Mouse (Mus musculus) midbrain, embryonic 13.5 days (tissue): ENCODE measurements around the gene Fbxo21. TPM values are rescaled to one million over a fixed set of nuclear protein-coding genes. Genes with fewer than 3 reads are reported as not detected.

Experiments
- ATAC-seq: fragments of 200-750 bp; cut with Nextera tagmentation; 2 replicates; pipeline ENCODE4 v1.8.0; 2017; ENCODE audit warnings: mild to moderate bottlenecking, moderate TSS enrichment, moderate library complexity
- H3K27ac ChIP-seq: fragments of 300-500 bp; sonication (generic); 2 replicates; pipeline ENCODE4 v1.5.1; 2015; ENCODE audit warnings: inconsistent platforms, mild to moderate bottlenecking, moderate library complexity
- H3K27me3 ChIP-seq: fragments of 300-500 bp; sonication (generic); 2 replicates; pipeline ENCODE4 v1.6.1; 2015; ENCODE audit warnings: mild to moderate bottlenecking, inconsistent platforms
- H3K36me3 ChIP-seq: fragments of 300-500 bp; sonication (generic); 2 replicates; pipeline ENCODE4 v1.6.1; 2015; ENCODE audit warnings: mild to moderate bottlenecking, inconsistent platforms
- H3K4me1 ChIP-seq: fragments of 300-500 bp; sonication (generic); replicated peaks from 2 replicates; pipeline ENCODE4 v1.6.1; 2015; ENCODE audit warnings: inconsistent platforms
- H3K4me2 ChIP-seq: fragments of 300-500 bp; sonication (generic); replicated peaks from 2 replicates; pipeline ENCODE4 v1.6.1; 2015; ENCODE audit warnings: moderate library complexity, mild to moderate bottlenecking, inconsistent platforms
- H3K4me3 ChIP-seq: fragments of 300-500 bp; sonication (generic); replicated peaks from 2 replicates; pipeline ENCODE4 v1.5.1; 2015; ENCODE audit warnings: mild to moderate bottlenecking, inconsistent platforms
- H3K9ac ChIP-seq: fragments of 300-500 bp; sonication (generic); replicated peaks from 2 replicates; pipeline ENCODE4 v1.6.1; 2015; ENCODE audit warnings: mild to moderate bottlenecking, inconsistent platforms
- H3K9me3 ChIP-seq: fragments of 300-500 bp; sonication (generic); 2 replicates; pipeline ENCODE4 v1.6.1; 2016; ENCODE audit warnings: mild to moderate bottlenecking, inconsistent platforms
- WGBS: fragments of 180-500 bp; shearing (Covaris S2); methylation state at CpG from one replicate; pipeline ENCODE4 v1.1.7; 2015; 5-methylcytosine and 5-hydroxymethylcytosine counted together
- polyA plus RNA-seq: library from polyadenylated mRNA; unstranded; fragments of >200 nt; fragmentation: Nextera tagmentation; extraction: Ambion mirVana; gene quantifications from 2 replicates; pipeline ENCODE4 v1.2.1, GENCODE M21; 2015

Gene Fbxo21
- 152 and 154 TPM in 2 replicates for polyA plus RNA-seq

- H3K4me2 ChIP-seq, result peak within 1 kb of the TSS; percentile 74
- WGBS, result under 1% methylated on average over 86 of the region's 88 CpGs
- H3K27me3 ChIP-seq, result no peaks in the 10 kb centered on the region
These were observed at the start of gene Fbxo21 for GRCm38 (mm10) chr5:117976657-117977500. Gene Fbxo21, plus strand, starts transcription at chr5:117976730.

GRCm38 (mm10) chr5:117928553-117928952 is 48.0 kb upstream of the Fbxo21 start:
- no peak overlapping the region for H3K9ac ChIP-seq
- no peaks in the 10 kb centered on the region for H3K36me3 ChIP-seq
- no peak for ATAC-seq
- H3K27me3 ChIP-seq, result 0 out of 2 replicates have a peak, but pooled peaks cover 4% of the 10 kb centered on the region
- H3K4me3 ChIP-seq, result no peak overlapping the region
- no peaks in the 10 kb centered on the region for H3K4me1 ChIP-seq
- 94% methylated on average over 2 of the region's 2 CpGs for WGBS
- no peaks in the 10 kb centered on the region for H3K9me3 ChIP-seq
- no peak overlapping the region for H3K4me2 ChIP-seq
- no peak overlapping the region for H3K27ac ChIP-seq

More at GRCm38 (mm10) chr5:117976657-117977500, at the start of gene Fbxo21:
- peak within 1 kb of the TSS; percentile 99 for H3K4me3 ChIP-seq
- no peaks in the 10 kb centered on the region for H3K9me3 ChIP-seq
- H3K36me3 ChIP-seq, result peaks cover 29% of the 10 kb centered on the region
- H3K4me1 ChIP-seq, result peaks cover 34% of the 10 kb centered on the region
- peak within 1 kb of the TSS; percentile 93 for H3K27ac ChIP-seq
- peak; percentile 91 for ATAC-seq
- H3K9ac ChIP-seq, result peak within 1 kb of the TSS; percentile 99

GRCm38 (mm10) chr5:117932222-117932621 is 44.3 kb upstream of the Fbxo21 start:
- ATAC-seq, result no peak
- Histone ChIP-seq H3K9ac (no peak overlapping the region), H3K4me1 (no peaks in the 10 kb centered on the region), H3K4me2 (no peak overlapping the region), H3K27me3 (peaks cover 8% of the 10 kb centered on the region; the same call in 1 of the 2 replicates), H3K36me3 (no peaks in the 10 kb centered on the region), H3K4me3 (no peak overlapping the region), H3K27ac (no peak overlapping the region), H3K9me3 (no peaks in the 10 kb centered on the region)
- WGBS, result 94% methylated on average over 2 of the region's 2 CpGs

- Histone ChIP-seq H3K36me3 (no peaks in the 10 kb centered on the region), H3K4me2 (no peak overlapping the region), H3K4me1 (no peaks in the 10 kb centered on the region), H3K27ac (no peak overlapping the region), H3K4me3 (no peak overlapping the region), H3K9ac (no peak overlapping the region), H3K27me3 (peaks cover 9% of the 10 kb centered on the region; the same call in 1 of the 2 replicates), H3K9me3 (no peaks in the 10 kb centered on the region)
- WGBS, result 0% methylated on average over 7 of the region's 9 CpGs
- ATAC-seq, result 0 out of 2 replicates have a peak, but pooled peaks have one; percentile 48
These were observed 43.7 kb upstream of the Fbxo21 start for GRCm38 (mm10) chr5:117932862-117933261.

GRCm38 (mm10) chr5:117936346-117936745 is 40.2 kb upstream of the Fbxo21 start:
- Histone ChIP-seq H3K27me3 (peaks cover 5% of the 10 kb centered on the region; the same call in 1 of the 2 replicates), H3K4me3 (no peak overlapping the region), H3K27ac (no peak overlapping the region), H3K9ac (no peak overlapping the region), H3K4me1 (0 out of 2 replicates have a peak, but pooled peaks cover 4% of the 10 kb centered on the region), H3K4me2 (no peak overlapping the region), H3K36me3 (no peaks in the 10 kb centered on the region), H3K9me3 (no peaks in the 10 kb centered on the region)
- no peak for ATAC-seq
- 77% methylated on average over 16 of the region's 16 CpGs for WGBS

- Histone ChIP-seq H3K9ac (no peak overlapping the region), H3K9me3 (no peaks in the 10 kb centered on the region), H3K36me3 (no peaks in the 10 kb centered on the region), H3K4me3 (no peak overlapping the region), H3K4me1 (0 out of 2 replicates have a peak, but pooled peaks cover 4% of the 10 kb centered on the region), H3K27ac (no peak overlapping the region), H3K27me3 (peaks cover 5% of the 10 kb centered on the region; the same call in 1 of the 2 replicates), H3K4me2 (no peak overlapping the region)
- WGBS, result 91% methylated on average over 3 of the region's 3 CpGs
- no peak for ATAC-seq
These were observed 39.3 kb upstream of the Fbxo21 start for GRCm38 (mm10) chr5:117937186-117937585.

- H3K4me3 ChIP-seq, result peak overlapping the region; percentile 20; the same call in 1 of the 2 replicates
- H3K9ac ChIP-seq, result no peak overlapping the region
- H3K9me3 ChIP-seq, result no peaks in the 10 kb centered on the region
- no peak for ATAC-seq
- H3K36me3 ChIP-seq, result no peaks in the 10 kb centered on the region
- 0 out of 2 replicates have a peak, but pooled peaks cover 4% of the 10 kb centered on the region for H3K4me1 ChIP-seq
- 15% methylated on average over 14 of the region's 14 CpGs for whole genome bisulfite sequencing
- H3K27ac ChIP-seq, result no peak overlapping the region
- peak overlapping the region; percentile 32; the same call in 1 of the 2 replicates for H3K4me2 ChIP-seq
- H3K27me3 ChIP-seq, result peaks cover 5% of the 10 kb centered on the region; the same call in 1 of the 2 replicates
These were observed 38.3 kb upstream of the Fbxo21 start for GRCm38 (mm10) chr5:117938182-117938581.

GRCm38 (mm10) chr5:117939402-117939801 is 37.1 kb upstream of the Fbxo21 start:
- no peak overlapping the region for H3K27ac ChIP-seq

GRCm38 (mm10) chr5:117941552-117941951 is 35.0 kb upstream of the Fbxo21 start:
- Histone ChIP-seq H3K4me1 (0 out of 2 replicates have a peak, but pooled peaks cover 4% of the 10 kb centered on the region), H3K9me3 (no peaks in the 10 kb centered on the region), H3K27me3 (0 out of 2 replicates have a peak, but pooled peaks cover 5% of the 10 kb centered on the region), H3K4me2 (no peak overlapping the region), H3K36me3 (no peaks in the 10 kb centered on the region), H3K4me3 (no peak overlapping the region), H3K27ac (no peak overlapping the region), H3K9ac (no peak overlapping the region)
- 71% methylated on average over 3 of the region's 3 CpGs for whole genome bisulfite sequencing
- no peak for ATAC-seq

More at GRCm38 (mm10) chr5:117939402-117939801, 37.1 kb upstream of the Fbxo21 start:
- WGBS, result 84% methylated on average over 8 of the region's 8 CpGs
- H3K9ac ChIP-seq, result no peak overlapping the region
- H3K4me2 ChIP-seq, result no peak overlapping the region
- no peak for ATAC-seq
- H3K4me1 ChIP-seq, result 0 out of 2 replicates have a peak, but pooled peaks cover 4% of the 10 kb centered on the region
- H3K36me3 ChIP-seq, result no peaks in the 10 kb centered on the region
- peaks cover 5% of the 10 kb centered on the region; the same call in 1 of the 2 replicates for H3K27me3 ChIP-seq
- no peaks in the 10 kb centered on the region for H3K9me3 ChIP-seq
- no peak overlapping the region for H3K4me3 ChIP-seq

GRCm38 (mm10) chr5:117946605-117947004 is 29.9 kb upstream of the Fbxo21 start:
- H3K9ac ChIP-seq, result no peak overlapping the region
- ATAC-seq, result no peak
- H3K27me3 ChIP-seq, result no peaks in the 10 kb centered on the region
- H3K9me3 ChIP-seq, result no peaks in the 10 kb centered on the region
- H3K4me3 ChIP-seq, result no peak overlapping the region
- no peak overlapping the region for H3K4me2 ChIP-seq
- 34% methylated on average over 4 of the region's 4 CpGs for WGBS
- no peaks in the 10 kb centered on the region for H3K4me1 ChIP-seq
- H3K36me3 ChIP-seq, result no peaks in the 10 kb centered on the region
- no peak overlapping the region for H3K27ac ChIP-seq

- WGBS, result 64% methylated on average over 10 of the region's 10 CpGs
- no peak for ATAC-seq
These were observed 27.1 kb upstream of the Fbxo21 start for GRCm38 (mm10) chr5:117949393-117949792.

GRCm38 (mm10) chr5:117953893-117954292 is 22.6 kb upstream of the Fbxo21 start:
- H3K36me3 ChIP-seq, result no peaks in the 10 kb centered on the region
- H3K9ac ChIP-seq, result no peak overlapping the region
- no peak overlapping the region for H3K4me2 ChIP-seq
- 90% methylated on average over 12 of the region's 12 CpGs for WGBS
- H3K4me1 ChIP-seq, result no peaks in the 10 kb centered on the region
- H3K9me3 ChIP-seq, result no peaks in the 10 kb centered on the region
- no peak for ATAC-seq
- H3K4me3 ChIP-seq, result no peak overlapping the region
- H3K27ac ChIP-seq, result no peak overlapping the region
- H3K27me3 ChIP-seq, result no peaks in the 10 kb centered on the region

More at GRCm38 (mm10) chr5:117949393-117949792, 27.1 kb upstream of the Fbxo21 start:
- Histone ChIP-seq H3K27me3 (no peaks in the 10 kb centered on the region), H3K4me1 (no peaks in the 10 kb centered on the region), H3K9ac (no peak overlapping the region), H3K4me3 (no peak overlapping the region), H3K9me3 (no peaks in the 10 kb centered on the region), H3K36me3 (no peaks in the 10 kb centered on the region), H3K27ac (no peak overlapping the region), H3K4me2 (no peak overlapping the region)
